Mouse (Mus musculus): ENCODE results near the gene Pkdcc.

DNA sequence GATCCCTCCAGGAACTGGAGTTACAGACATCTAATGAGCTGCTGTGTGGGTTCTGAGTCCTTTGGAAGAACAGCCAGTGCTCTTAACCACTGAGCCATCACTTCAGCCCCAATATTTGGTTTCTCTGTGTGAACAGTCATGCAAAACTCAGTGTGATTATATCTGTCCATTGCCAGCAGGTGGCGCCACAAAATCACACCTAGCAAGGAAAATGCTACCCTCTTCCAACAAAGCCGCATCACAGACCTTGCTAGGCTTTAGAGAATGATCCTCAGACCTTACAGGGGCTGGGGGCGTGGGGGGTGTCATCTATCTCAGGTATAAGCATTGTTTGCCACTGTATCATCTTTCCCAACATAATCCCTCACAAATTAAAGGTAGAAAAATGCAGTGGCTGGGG, 56.4 kb downstream of the Pkdcc start:
- peak; percentile 78 for TF ChIP-seq CTCF (conservative IDR thresholded peaks at IDR 0.05; ENCODE audit: insufficient read depth, insufficient read length, low read depth, low read length)
- no peak for TF ChIP-seq POLR2A (IDR thresholded peaks at IDR 0.05; ENCODE audit: low read depth, low read length)
